Mouse (Mus musculus) heart, embryonic 11.5 days (tissue): ENCODE measurements at regions not wholly inside any gene's neighbourhood (a gene's known extent, or its start where the extent isn't known, plus 50 kb on each side); places are given as distances from the start of the nearest gene placed in this dataset.
A peak's percentile ranks its signal among the peaks of the same experiment; 100 is the strongest.

Experiments
- ATAC-seq: fragments of 200-750 bp; cut with Nextera tagmentation; replicated peaks from 2 replicates; pipeline ENCODE4 v1.8.0; 2017; ENCODE audit warnings: moderate library complexity; ENCODE audit not compliant: insufficient number of reproducible peaks, low FRiP score, low TSS enrichment
- H3K27ac ChIP-seq: fragments of 300-500 bp; sonication (generic); 2 replicates; pipeline ENCODE4 v1.5.1; 2014; ENCODE audit warnings: mild to moderate bottlenecking, low read depth, low read length
- H3K27me3 ChIP-seq: fragments of 300-500 bp; sonication (generic); 2 replicates; pipeline ENCODE4 v1.6.1; 2014; ENCODE audit warnings: mild to moderate bottlenecking, low read length, mixed read lengths; ENCODE audit not compliant: control insufficient read depth, insufficient read depth
- H3K36me3 ChIP-seq: fragments of 300-500 bp; sonication (generic); 2 replicates; pipeline ENCODE4 v1.6.1; 2014; ENCODE audit warnings: mild to moderate bottlenecking, low read length, moderate library complexity, mixed read lengths; ENCODE audit not compliant: control insufficient read depth, insufficient read depth
- H3K4me1 ChIP-seq: fragments of 300-500 bp; sonication (generic); 2 replicates; pipeline ENCODE4 v1.6.1; 2014; ENCODE audit warnings: low read length; ENCODE audit not compliant: control insufficient read depth, insufficient read depth
- H3K4me2 ChIP-seq: fragments of 300-500 bp; sonication (generic); 2 replicates; pipeline ENCODE4 v1.6.1; 2014; ENCODE audit warnings: mild to moderate bottlenecking, moderate library complexity
- H3K4me3 ChIP-seq: fragments of 300-500 bp; sonication (generic); 2 replicates; pipeline ENCODE4 v1.5.1; 2014; ENCODE audit warnings: low read depth, low read length
- H3K9ac ChIP-seq: fragments of 300-500 bp; sonication (generic); 2 replicates; pipeline ENCODE4 v1.6.1; 2014; ENCODE audit warnings: mild to moderate bottlenecking, low read depth, low read length, moderate library complexity
- H3K9me3 ChIP-seq: fragments of 300-500 bp; sonication (generic); replicated peaks from 2 replicates; pipeline ENCODE4 v1.6.1; 2016; ENCODE audit warnings: low read length; ENCODE audit not compliant: control insufficient read depth
- WGBS: fragments of 180-500 bp; shearing (Covaris S2); extraction: QIAGEN DNeasy Blood & Tissue Kit; methylation state at CpG from one replicate; pipeline ENCODE4 v1.1.7; 2014; ENCODE audit not compliant: insufficient replicate concordance; 5-methylcytosine and 5-hydroxymethylcytosine counted together

DNA sequence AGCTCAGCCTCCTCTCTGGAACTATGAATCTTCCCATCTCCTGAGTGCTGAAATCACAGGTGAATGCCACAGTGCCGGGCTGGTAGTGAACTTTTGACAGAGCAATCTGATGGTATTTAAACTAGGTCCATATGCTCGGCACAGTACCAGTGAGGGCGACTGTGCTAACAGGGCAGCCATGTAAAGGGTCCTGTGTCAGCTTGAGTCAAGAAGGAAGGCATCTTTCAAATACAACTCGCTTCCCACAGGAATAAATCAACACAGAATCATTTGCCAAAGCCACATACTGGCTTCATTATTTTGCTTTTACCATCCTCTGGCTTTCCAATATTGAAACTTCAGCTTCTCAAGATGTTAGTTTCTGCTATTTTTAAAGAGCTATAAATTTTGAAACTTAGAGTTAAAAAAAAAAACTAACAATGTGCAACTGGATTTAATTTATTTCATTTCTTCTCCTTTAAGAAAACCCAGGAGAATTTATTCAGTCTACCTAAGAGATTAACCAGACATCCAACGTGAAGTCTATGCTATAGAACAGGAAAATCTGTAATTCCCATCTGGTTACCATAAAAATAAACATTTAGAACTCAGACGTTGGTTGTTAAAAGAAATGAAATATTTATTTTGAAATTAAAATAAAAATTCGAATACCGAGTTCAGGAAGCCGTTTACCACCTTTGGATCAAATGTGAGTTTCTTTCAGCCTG lies 108.8 kb upstream of the Spin1 start:
- Histone ChIP-seq H3K9ac (no peak overlapping the region), H3K36me3 (no peaks in the 10 kb centered on the region), H3K4me1 (no peaks in the 10 kb centered on the region), H3K4me3 (no peak overlapping the region), H3K27me3 (no peaks in the 10 kb centered on the region), H3K27ac (no peak overlapping the region), H3K4me2 (no peak overlapping the region), H3K9me3 (no peaks in the 10 kb centered on the region)
- no peak for ATAC-seq
- WGBS: 76% methylated on average over 9 of the region's 9 CpGs

DNA sequence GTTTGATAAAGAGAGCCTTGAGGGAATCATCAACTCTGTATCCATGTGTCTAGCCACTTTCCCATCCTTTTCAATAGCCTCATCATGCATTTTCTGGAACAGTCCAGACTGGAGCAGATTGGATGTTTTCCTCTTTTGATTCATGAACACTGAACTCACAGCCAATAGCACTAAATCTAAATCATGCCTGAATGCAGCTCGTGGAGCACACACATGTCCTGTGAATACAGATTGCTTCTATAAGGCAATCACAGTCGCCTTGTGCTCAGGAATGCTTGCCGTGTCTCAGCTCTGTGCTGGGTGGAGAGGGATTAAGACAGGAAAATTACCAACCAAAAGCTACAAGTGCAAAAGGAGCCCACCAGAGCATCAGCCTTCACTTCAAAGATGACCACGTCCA lies 100.9 kb upstream of the Spin1 start:
- Histone ChIP-seq H3K27me3 (no peaks in the 10 kb centered on the region), H3K4me3 (no peak overlapping the region), H3K27ac (no peak overlapping the region), H3K36me3 (no peaks in the 10 kb centered on the region), H3K4me1 (no peaks in the 10 kb centered on the region), H3K9me3 (no peaks in the 10 kb centered on the region), H3K4me2 (no peak overlapping the region), H3K9ac (no peak overlapping the region)
- ATAC-seq: no peak
- 84% methylated on average over 4 of the region's 4 CpGs for WGBS

DNA sequence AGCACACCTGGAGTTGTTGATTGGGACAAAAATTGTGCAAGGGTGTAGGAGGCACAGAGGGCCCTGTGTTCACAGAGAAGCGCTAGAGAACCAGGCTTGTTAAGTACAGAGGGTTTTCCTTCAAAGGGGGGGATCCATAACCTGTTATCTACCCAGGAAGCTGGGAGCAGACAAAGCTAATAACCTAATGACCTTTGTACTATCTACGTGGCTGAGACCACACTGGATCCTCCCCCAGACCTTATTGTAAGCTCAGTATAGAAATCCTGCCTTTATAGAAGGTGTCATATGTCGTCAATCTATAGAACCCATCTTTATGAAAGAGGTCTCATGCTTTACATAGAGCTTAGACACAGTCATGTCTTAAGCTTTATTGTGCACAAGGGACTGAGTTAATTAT lies 95.9 kb upstream of the Spin1 start:
- H3K9ac ChIP-seq: no peak overlapping the region
- WGBS: 53% methylated on average over 3 of the region's 3 CpGs
- H3K9me3 ChIP-seq: no peaks in the 10 kb centered on the region
- H3K27ac ChIP-seq: no peak overlapping the region
- H3K4me2 ChIP-seq: no peak overlapping the region
- no peaks in the 10 kb centered on the region for H3K27me3 ChIP-seq
- H3K36me3 ChIP-seq: no peaks in the 10 kb centered on the region
- no peak overlapping the region for H3K4me3 ChIP-seq
- ATAC-seq: no peak
- H3K4me1 ChIP-seq: no peaks in the 10 kb centered on the region

DNA sequence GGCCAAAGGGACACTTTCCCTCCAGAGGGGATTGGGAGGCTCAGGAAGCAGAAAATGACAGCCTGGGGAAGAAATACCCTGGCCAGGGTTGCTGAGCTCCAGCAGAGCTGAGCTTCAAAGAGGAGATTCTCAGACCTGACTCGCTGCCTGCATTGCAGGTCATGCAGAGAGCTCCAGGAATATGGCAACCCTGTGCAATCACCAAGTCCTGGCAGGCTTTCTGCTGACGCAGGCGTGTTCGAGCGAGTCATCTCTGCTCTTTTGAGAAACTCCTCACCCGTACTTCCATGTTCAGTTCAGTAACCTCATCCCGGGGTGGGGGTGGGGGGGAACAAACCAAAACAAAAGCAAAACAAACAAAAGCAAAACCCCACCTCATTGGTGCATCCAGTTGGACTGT lies 89.9 kb upstream of the Spin1 start:
- no peak for ATAC-seq
- no peaks in the 10 kb centered on the region for H3K27me3 ChIP-seq
- no peaks in the 10 kb centered on the region for H3K36me3 ChIP-seq
- no peak overlapping the region for H3K4me3 ChIP-seq
- H3K27ac ChIP-seq: no peak overlapping the region
- H3K9me3 ChIP-seq: no peaks in the 10 kb centered on the region
- H3K4me1 ChIP-seq: no peaks in the 10 kb centered on the region
- H3K9ac ChIP-seq: no peak overlapping the region
- 83% methylated on average over 7 of the region's 7 CpGs for WGBS
- H3K4me2 ChIP-seq: no peak overlapping the region

DNA sequence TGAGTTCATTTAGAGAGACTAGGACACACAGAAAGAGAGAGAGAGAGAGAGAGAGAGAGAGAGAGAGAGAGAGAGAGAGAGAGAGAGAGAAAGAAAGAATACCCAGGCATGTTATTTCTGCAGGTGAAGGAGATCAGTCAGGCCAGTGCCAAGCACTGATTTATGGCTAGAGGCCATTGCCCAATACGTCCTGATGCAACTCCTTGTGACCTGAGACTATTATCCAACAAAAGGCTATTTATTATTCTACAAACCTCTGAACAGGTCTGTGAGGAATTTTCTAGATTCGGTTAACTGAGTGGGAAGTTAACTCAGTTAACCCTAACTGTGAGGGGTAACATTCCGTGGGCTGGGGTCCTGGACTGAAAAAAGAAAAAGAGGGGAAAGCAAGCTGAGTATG lies 84.5 kb upstream of the Spin1 start:
- 80% methylated on average over 3 of the region's 3 CpGs for WGBS
- peaks cover 2% of the 10 kb centered on the region; the same call in 1 of the 2 replicates for H3K4me1 ChIP-seq
- ATAC-seq: no peak
- H3K9ac ChIP-seq: no peak overlapping the region
- no peak overlapping the region for H3K4me2 ChIP-seq
- no peak overlapping the region for H3K27ac ChIP-seq
- H3K9me3 ChIP-seq: no peaks in the 10 kb centered on the region
- no peaks in the 10 kb centered on the region for H3K27me3 ChIP-seq
- no peaks in the 10 kb centered on the region for H3K36me3 ChIP-seq
- no peak overlapping the region for H3K4me3 ChIP-seq

DNA sequence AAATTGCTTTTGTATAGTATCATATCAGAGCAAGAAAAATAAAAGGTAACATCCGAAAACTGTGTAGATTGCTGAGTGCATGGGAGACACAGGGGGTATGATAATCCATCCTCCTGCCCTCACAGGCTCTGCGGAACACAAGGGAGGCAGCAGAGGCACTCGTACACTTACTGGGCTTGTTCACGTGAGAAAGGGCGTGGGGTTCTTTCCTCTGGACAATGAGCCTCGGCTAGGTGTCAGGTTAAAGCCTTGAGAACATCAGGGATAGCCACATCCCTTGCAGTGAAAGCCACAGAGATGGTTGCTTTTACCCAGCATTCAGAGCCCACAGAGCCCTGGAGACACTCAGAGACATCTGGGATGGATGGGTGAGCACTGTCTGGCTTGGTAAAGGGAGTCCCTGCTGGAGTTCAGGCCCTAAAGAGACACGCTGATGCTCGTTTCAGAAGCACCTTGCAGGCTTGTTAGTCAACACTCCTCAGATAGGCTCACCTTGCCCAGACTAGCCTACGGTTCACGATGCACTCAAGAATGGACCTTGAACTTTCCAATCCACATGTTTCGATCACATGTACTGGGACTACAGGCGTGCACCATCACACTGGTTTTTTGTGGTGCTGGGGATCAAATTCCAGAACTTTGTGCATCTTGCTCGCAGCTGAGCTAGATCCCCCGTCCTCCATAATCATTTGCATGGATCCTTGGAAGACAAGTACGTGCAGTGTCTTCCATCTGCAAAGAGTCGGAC lies 83.5 kb upstream of the Spin1 start:
- no peak overlapping the region for H3K4me2 ChIP-seq
- no peak overlapping the region for H3K9ac ChIP-seq
- H3K9me3 ChIP-seq: no peaks in the 10 kb centered on the region
- ATAC-seq: no peak
- no peaks in the 10 kb centered on the region for H3K27me3 ChIP-seq
- 75% methylated on average over 16 of the region's 16 CpGs for WGBS
- no peaks in the 10 kb centered on the region for H3K36me3 ChIP-seq
- no peak overlapping the region for H3K4me3 ChIP-seq
- no peak overlapping the region for H3K27ac ChIP-seq
- H3K4me1 ChIP-seq: peaks cover 2% of the 10 kb centered on the region; the same call in 1 of the 2 replicates

DNA sequence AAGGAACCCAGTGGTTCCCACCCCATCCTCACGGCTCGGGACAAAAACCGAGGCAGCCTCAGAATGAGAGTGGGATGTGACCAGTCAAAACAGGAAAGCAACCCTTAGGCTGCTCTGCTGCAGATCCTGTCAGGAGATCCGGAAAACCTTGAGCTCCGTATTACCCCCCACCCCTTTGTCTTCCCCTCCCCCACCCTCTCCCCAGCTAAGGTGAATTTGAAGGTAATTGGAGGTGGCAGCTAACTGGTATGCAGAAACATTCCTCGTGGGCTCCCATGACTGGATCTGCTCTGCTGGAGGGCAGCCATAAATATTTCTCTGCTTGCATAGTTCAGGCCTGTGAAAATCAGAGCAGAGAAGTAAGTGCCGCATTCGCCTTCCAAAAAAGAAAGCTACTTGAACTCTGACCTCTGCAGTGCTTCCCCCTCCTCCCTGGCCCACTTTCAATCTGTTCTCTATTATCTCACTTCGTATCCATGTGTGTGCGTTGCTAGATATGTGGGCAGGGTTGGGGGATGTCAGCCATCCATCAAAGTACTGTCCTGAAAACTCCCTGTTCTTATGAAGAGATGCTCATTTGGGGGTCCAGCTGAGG lies 82.9 kb upstream of the Spin1 start:
- WGBS: 28% methylated on average over 10 of the region's 10 CpGs
- no peak overlapping the region for H3K4me3 ChIP-seq
- no peaks in the 10 kb centered on the region for H3K9me3 ChIP-seq
- H3K9ac ChIP-seq: no peak overlapping the region
- no peaks in the 10 kb centered on the region for H3K36me3 ChIP-seq
- H3K27me3 ChIP-seq: no peaks in the 10 kb centered on the region
- H3K27ac ChIP-seq: no peak overlapping the region
- no peak overlapping the region for H3K4me2 ChIP-seq
- peak; percentile 42; the same call in 1 of the 2 replicates for ATAC-seq
- peaks cover 2% of the 10 kb centered on the region; the same call in 1 of the 2 replicates for H3K4me1 ChIP-seq

DNA sequence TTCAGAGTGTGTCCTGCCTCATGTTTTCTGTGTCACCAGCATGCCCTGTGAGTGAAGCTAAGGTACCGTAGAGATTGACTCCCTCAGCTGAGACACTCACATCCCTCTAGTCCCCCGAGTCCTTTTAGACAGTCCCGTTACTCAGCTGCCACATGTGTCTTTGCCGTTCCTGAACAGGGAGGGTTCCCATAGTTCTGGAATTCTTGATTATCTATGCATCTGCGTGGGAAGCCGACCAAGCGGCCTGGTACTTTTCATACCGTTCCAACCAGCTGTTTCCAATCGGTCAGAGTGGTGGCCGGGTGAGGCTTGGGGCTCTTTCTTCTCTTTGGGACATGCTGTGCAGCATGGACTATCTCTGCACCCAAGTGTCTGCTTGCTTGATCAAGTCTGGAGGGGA lies 82.3 kb upstream of the Spin1 start:
- no peak for ATAC-seq
- 62% methylated on average over 10 of the region's 10 CpGs for WGBS
- no peak overlapping the region for H3K27ac ChIP-seq
- no peak overlapping the region for H3K4me3 ChIP-seq
- H3K9me3 ChIP-seq: no peaks in the 10 kb centered on the region
- no peaks in the 10 kb centered on the region for H3K27me3 ChIP-seq
- no peaks in the 10 kb centered on the region for H3K36me3 ChIP-seq
- H3K4me1 ChIP-seq: peaks cover 2% of the 10 kb centered on the region; the same call in 1 of the 2 replicates
- H3K9ac ChIP-seq: no peak overlapping the region
- H3K4me2 ChIP-seq: no peak overlapping the region
